Mouse (Mus musculus): Measurements from ENCODE around the gene Tiam1. TPM values are rescaled to one million over a fixed set of nuclear protein-coding genes. Genes with fewer than 3 reads are reported as not detected.

The Tiam1 gene
- total and polyA plus RNA-seq, 2 experiments = 0.27 to 0.65 TPM

DNA sequence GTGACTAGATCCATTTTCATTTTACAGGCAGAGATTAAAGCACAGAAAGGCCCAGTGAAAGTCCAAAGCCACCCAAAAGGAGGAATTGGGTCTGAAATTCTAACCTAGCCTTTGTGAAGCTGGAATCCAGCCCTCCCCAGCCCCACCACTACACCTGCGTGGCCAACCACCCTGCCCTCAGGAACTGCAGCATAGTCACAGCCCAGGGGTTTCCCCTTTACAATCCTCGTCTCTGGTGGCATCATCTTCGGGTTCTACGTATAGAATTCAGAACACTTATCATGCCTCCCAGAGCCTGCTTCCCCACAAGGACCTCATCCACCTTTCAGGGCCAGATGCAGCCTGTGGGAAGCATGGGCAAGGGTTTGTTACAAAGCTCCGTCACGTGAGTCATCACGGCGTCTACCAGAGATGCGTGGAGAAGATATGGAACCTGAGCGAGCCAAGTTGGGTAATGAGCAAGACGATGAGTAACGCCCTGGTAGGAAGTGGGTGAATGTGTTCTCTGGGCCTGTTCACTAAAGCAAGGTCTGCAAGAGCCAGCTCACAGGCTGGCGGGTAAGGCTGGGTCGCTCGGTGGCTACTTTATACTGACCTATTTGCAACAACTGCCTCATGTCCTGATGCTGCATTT, 170.6 kb downstream of the Tiam1 start:
- Histone ChIP-seq H3K9ac (ENCODE audit: low read depth, low read length) (no peak overlapping the region), H3K27ac (replicated peaks; ENCODE audit: insufficient read depth, low read depth, low read length) (no peak overlapping the region), H3K27me3 (ENCODE audit: control insufficient read depth, insufficient read depth, low read length) (no peaks in the 10 kb centered on the region), H3K4me3 (ENCODE audit: insufficient read depth, low read depth, low read length) (no peak overlapping the region), H3K4me1 (ENCODE audit: control insufficient read depth, insufficient read depth, low read length) (no peaks in the 10 kb centered on the region), H3K79me2 (ENCODE audit: control insufficient read depth, insufficient read depth, low read length) (no peaks in the 10 kb centered on the region), H3K36me3 (ENCODE audit: control insufficient read depth, insufficient read depth, low read length) (no peaks in the 10 kb centered on the region)
- 88% methylated on average over 15 of the region's 15 CpGs for WGBS
- TF ChIP-seq POLR2A (IDR thresholded peaks at IDR 0.05; ENCODE audit: extremely low read depth, insufficient read depth, low read length) (no peak), CTCF (IDR thresholded peaks at IDR 0.05; ENCODE audit: low read depth, low read length) (no peak)
- DNase-seq (ENCODE audit: extremely low read depth, low read depth, low spot score) = no peak

DNA sequence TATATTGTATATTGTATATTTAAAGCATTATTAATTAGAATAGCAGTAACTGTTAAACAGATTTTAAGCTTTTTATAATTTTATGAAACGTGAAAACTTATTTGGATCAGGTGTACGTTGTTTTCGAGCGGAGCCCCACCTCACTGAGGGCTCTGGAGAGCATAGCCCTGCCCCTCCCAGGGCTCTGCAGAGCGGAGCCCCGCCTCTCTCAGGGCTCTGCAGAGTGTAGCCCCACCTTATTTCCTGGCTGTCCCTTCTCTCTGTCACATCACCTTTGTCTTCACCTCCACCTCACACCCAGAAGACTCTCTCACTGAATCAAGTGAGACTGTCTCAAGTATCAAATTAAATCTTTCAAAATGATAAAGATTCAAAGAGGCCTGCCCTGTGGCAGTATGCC, 171.6 kb downstream of the Tiam1 start:
- Histone ChIP-seq H3K27me3 (ENCODE audit: control insufficient read depth, insufficient read depth, low read length) (no peaks in the 10 kb centered on the region), H3K79me2 (ENCODE audit: control insufficient read depth, insufficient read depth, low read length) (no peaks in the 10 kb centered on the region), H3K4me3 (ENCODE audit: insufficient read depth, low read depth, low read length) (no peak overlapping the region), H3K9ac (ENCODE audit: low read depth, low read length) (no peak overlapping the region), H3K27ac (replicated peaks; ENCODE audit: insufficient read depth, low read depth, low read length) (no peak overlapping the region), H3K36me3 (ENCODE audit: control insufficient read depth, insufficient read depth, low read length) (no peaks in the 10 kb centered on the region), H3K4me1 (ENCODE audit: control insufficient read depth, insufficient read depth, low read length) (no peaks in the 10 kb centered on the region)
- 89% methylated on average over 6 of the region's 6 CpGs for WGBS
- no peak for DNase-seq (ENCODE audit: extremely low read depth, low read depth, low spot score)
- no peak for TF ChIP-seq CTCF (IDR thresholded peaks at IDR 0.05; ENCODE audit: low read depth, low read length)
- no peak for TF ChIP-seq POLR2A (IDR thresholded peaks at IDR 0.05; ENCODE audit: extremely low read depth, insufficient read depth, low read length)

DNA sequence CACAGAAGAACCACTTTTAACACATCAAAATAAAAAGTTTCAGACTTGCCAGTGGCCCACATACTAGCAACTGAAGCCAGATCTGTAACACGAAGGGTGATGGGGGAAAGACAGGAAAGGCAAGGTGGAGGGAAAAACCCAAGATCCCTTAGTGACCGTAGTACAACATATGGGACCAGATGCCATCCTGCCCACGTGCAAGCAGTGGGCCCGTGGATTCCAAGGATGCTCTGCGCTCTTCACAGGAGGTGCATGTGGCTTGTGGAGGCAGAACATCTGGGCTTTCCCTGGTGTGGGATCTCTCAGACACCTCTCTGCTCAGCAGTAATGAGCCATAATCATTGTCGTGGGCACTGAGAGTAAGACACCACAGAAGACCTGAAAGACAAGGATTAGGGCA, 175.5 kb downstream of the Tiam1 start:
- no peak overlapping the region for H3K4me3 ChIP-seq (ENCODE audit: insufficient read depth, low read depth, low read length)
- DNase-seq (ENCODE audit: extremely low read depth, low read depth, low spot score) = no peak
- no peak overlapping the region for H3K27ac ChIP-seq (replicated peaks; ENCODE audit: insufficient read depth, low read depth, low read length)
- H3K79me2 ChIP-seq (ENCODE audit: control insufficient read depth, insufficient read depth, low read length) = no peaks in the 10 kb centered on the region
- no peak for TF ChIP-seq CTCF (IDR thresholded peaks at IDR 0.05; ENCODE audit: low read depth, low read length)
- TF ChIP-seq POLR2A (IDR thresholded peaks at IDR 0.05; ENCODE audit: extremely low read depth, insufficient read depth, low read length) = no peak
- no peaks in the 10 kb centered on the region for H3K36me3 ChIP-seq (ENCODE audit: control insufficient read depth, insufficient read depth, low read length)
- no peaks in the 10 kb centered on the region for H3K27me3 ChIP-seq (ENCODE audit: control insufficient read depth, insufficient read depth, low read length)
- H3K4me1 ChIP-seq (ENCODE audit: control insufficient read depth, insufficient read depth, low read length) = no peaks in the 10 kb centered on the region
- 89% methylated on average over 6 of the region's 6 CpGs for WGBS
- no peak overlapping the region for H3K9ac ChIP-seq (ENCODE audit: low read depth, low read length)

DNA sequence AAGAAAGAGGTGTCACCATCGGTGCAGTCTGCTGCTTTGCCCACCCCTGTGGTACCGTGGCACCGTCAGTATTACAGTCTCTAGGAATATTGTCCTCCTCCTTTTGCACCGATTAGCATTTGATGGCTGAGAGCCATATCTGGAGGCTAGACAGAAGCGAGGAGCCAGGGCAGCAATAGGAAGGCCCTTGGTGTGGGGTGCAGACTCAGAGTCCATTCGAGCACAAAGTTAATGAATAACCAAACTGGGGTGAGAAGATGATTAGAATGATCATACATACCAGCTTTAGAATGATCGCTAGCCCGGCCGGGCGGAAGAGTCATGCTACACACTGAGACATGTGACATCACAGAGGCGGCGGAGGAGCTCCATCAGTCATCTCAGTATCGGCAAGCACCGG, 180.7 kb downstream of the Tiam1 start:
- WGBS = 63% methylated on average over 14 of the region's 14 CpGs
- H3K79me2 ChIP-seq (ENCODE audit: control insufficient read depth, insufficient read depth, low read length) = no peaks in the 10 kb centered on the region
- no peaks in the 10 kb centered on the region for H3K36me3 ChIP-seq (ENCODE audit: control insufficient read depth, insufficient read depth, low read length)
- no peaks in the 10 kb centered on the region; the same call in 1 of the 2 replicates for H3K4me1 ChIP-seq (ENCODE audit: control insufficient read depth, insufficient read depth, low read length)
- TF ChIP-seq POLR2A (IDR thresholded peaks at IDR 0.05; ENCODE audit: extremely low read depth, insufficient read depth, low read length) (no peak), CTCF (IDR thresholded peaks at IDR 0.05; ENCODE audit: low read depth, low read length) (no peak)
- H3K27me3 ChIP-seq (ENCODE audit: control insufficient read depth, insufficient read depth, low read length) = peaks cover 7% of the 10 kb centered on the region; the same call in 1 of the 2 replicates
- H3K4me3 ChIP-seq (ENCODE audit: insufficient read depth, low read depth, low read length) = no peak overlapping the region
- no peak overlapping the region for H3K27ac ChIP-seq (replicated peaks; ENCODE audit: insufficient read depth, low read depth, low read length)
- no peak for DNase-seq (ENCODE audit: extremely low read depth, low read depth, low spot score)
- H3K9ac ChIP-seq (ENCODE audit: low read depth, low read length) = no peak overlapping the region

DNA sequence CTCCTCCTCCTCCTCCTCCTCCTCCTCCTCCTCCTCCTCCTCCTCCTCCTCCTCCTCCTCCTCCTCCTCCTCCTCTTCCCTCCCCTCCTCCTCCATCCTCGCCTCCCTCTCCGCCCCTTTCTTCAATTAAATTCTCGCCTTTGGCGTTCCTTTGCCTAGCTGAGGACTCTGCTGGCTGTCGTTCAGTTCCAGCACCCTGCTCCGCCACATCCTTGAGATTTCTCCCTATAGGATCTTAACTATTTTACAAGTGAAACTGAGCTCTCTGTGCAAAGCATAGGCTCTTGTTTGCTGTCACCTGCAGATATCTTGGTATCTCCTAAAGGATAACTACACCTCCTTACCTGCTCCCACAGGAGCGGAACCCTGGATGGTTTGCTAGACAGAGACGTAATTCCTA, 182.7 kb downstream of the Tiam1 start:
- Histone ChIP-seq H3K79me2 (ENCODE audit: control insufficient read depth, insufficient read depth, low read length) (no peaks in the 10 kb centered on the region), H3K4me1 (ENCODE audit: control insufficient read depth, insufficient read depth, low read length) (no peaks in the 10 kb centered on the region; the same call in 1 of the 2 replicates), H3K4me3 (ENCODE audit: insufficient read depth, low read depth, low read length) (no peak overlapping the region), H3K36me3 (ENCODE audit: control insufficient read depth, insufficient read depth, low read length) (no peaks in the 10 kb centered on the region), H3K9ac (ENCODE audit: low read depth, low read length) (no peak overlapping the region), H3K27ac (replicated peaks; ENCODE audit: insufficient read depth, low read depth, low read length) (no peak overlapping the region), H3K27me3 (ENCODE audit: control insufficient read depth, insufficient read depth, low read length) (peaks cover 7% of the 10 kb centered on the region; the same call in 1 of the 2 replicates)
- 46% methylated on average over 7 of the region's 8 CpGs for WGBS
- TF ChIP-seq CTCF (IDR thresholded peaks at IDR 0.05; ENCODE audit: low read depth, low read length) (no peak), POLR2A (IDR thresholded peaks at IDR 0.05; ENCODE audit: extremely low read depth, insufficient read depth, low read length) (no peak)
- DNase-seq (ENCODE audit: extremely low read depth, low read depth, low spot score) = no peak

DNA sequence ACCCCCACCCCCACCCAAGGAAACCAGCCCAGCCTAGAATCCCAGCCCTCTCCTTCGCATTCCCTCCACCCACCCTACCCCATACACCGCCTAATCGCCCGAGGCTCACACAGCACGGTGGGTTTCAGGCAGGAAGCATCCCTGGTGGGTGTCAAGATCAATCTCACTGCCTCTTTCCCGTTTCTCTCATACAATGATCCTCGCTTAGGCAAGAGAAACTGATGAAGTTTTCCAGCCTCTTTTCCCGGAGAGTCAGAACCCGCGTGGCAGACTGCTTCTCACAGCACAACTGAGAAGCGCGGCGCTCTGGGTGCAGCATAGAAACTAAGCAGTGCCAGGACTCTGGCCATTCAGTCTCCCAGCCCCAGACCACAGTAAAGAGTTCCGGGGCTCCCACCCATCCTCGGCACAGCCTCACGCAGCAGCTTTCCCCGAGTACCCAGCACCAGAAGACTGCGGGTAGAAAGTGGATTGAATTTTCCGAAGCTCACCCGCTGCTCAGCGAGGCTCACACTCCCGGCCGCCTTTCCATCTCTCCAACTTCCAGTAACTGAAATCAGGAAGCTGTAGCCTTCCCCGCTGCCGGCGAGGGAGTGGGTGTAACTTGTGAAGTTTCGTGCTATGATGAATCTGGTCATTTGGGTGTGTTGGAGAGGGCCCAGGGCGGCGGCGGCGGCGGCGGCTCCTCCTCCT, 183.2 kb downstream of the Tiam1 start:
- H3K27me3 ChIP-seq (ENCODE audit: control insufficient read depth, insufficient read depth, low read length) = peaks cover 7% of the 10 kb centered on the region; the same call in 1 of the 2 replicates
- H3K79me2 ChIP-seq (ENCODE audit: control insufficient read depth, insufficient read depth, low read length) = no peaks in the 10 kb centered on the region
- no peak overlapping the region for H3K27ac ChIP-seq (replicated peaks; ENCODE audit: insufficient read depth, low read depth, low read length)
- TF ChIP-seq CTCF (IDR thresholded peaks at IDR 0.05; ENCODE audit: low read depth, low read length) (no peak), POLR2A (IDR thresholded peaks at IDR 0.05; ENCODE audit: extremely low read depth, insufficient read depth, low read length) (no peak)
- 3% methylated on average over 33 of the region's 33 CpGs for WGBS
- DNase-seq (ENCODE audit: extremely low read depth, low read depth, low spot score) = no peak
- no peaks in the 10 kb centered on the region for H3K36me3 ChIP-seq (ENCODE audit: control insufficient read depth, insufficient read depth, low read length)
- H3K4me3 ChIP-seq (ENCODE audit: insufficient read depth, low read depth, low read length) = peak overlapping the region; percentile 43; the same call in 1 of the 2 replicates
- no peaks in the 10 kb centered on the region; the same call in 1 of the 2 replicates for H3K4me1 ChIP-seq (ENCODE audit: control insufficient read depth, insufficient read depth, low read length)
- H3K9ac ChIP-seq (ENCODE audit: low read depth, low read length) = no peak overlapping the region
